Mouse (Mus musculus) spleen, postnatal 14 days (tissue): ENCODE data around the gene Ulk2.
"Not testable (repeated sequence)": the region's sequence is repeated elsewhere in the genome, so short reads cannot be mapped to it uniquely, and the experiment has no call there.

Experiments used
- DNase-seq, 2 experiments: peaks; one replicate each; pipeline ENCODE4 v3.0.0; 2021 to 2022; ENCODE audit warnings: low spot score in 2 of 2

The Ulk2 gene

DNA sequence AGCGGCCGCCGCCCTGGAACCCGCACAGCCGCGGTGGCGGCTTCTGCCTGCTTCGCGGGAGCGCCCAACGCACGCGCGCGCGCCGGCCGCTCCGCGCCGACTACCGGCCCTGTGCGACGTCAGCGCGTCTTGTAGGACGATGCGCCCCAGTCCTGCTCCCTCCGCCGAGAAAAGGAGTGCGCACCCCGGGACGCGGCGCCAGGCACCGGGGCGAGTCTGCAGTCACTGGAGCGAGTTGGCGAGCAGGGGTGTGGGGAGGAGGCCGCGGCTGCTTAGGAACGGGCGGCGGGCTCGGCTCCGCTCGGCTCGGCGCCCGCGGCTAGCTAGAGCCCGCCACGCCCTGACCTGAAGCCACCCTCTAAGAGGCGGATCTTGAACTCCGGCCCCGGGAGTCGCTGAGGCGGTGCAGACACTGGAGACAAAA lies at the start of gene Ulk2:
Ulk2 (minus strand) TSS at position 86 of the 424 bp plus-strand sequence.
- DNase-seq: peak; percentile 68 to 78

DNA sequence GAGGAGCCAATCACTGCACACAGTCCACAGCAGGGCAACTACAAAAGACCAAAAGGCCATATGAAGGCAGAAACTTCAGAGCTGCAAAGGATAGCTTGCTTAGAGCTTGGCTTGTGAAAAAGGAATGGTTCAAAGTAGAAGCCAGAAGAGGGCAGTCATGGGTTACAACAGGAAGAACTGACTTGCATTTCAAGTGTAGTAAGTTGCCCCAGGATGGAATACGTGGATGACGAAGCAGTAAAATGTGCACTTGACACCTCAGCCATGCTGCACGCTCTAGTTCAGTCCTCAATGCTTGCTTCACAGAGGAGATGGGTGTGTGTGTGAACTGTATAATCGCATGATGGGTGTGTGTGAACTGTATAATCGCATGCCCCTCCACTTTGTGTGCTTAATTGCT lies 27.3 kb upstream of the Ulk2 start:
- no peak for DNase-seq

DNA sequence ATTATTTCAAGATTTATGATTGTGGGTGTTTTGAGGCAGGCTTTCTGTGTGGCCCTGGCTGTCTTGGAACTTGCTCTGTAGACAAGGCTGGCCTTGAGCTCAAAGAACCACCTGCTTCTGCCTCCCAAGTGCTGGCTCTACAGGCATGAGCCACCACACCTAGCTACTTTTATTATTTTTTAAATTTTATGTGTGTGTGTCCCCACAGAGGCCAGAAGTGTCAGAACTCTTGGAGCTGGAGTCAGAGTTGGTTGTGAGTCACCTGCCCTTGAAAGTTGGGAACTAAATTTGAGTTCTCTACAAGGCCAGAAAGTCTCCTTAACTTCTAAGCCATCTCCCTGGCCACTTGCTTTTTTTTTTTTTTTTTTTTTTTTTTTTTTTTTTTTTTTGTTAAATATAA lies 25.0 kb upstream of the Ulk2 start:
- DNase-seq: no peak

DNA sequence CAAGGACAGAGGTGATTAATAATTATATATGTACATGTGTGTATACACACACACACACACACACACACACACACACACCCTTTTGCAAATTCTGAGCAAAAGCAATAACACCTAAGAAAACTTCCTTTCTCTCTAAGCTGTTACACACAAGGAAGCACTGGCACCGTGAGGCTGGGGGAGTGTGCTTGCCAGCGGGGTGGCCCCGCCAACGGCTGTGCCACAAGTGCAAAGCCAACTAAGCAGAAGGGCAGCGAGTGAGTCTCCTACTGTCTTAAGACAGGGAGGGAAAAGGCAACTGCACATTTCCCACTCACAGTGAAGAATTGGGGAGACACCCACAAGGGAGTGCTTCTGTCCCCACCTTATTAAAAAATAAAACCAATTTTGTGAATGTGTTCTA lies 17.0 kb upstream of the Ulk2 start:
- DNase-seq: no peak

DNA sequence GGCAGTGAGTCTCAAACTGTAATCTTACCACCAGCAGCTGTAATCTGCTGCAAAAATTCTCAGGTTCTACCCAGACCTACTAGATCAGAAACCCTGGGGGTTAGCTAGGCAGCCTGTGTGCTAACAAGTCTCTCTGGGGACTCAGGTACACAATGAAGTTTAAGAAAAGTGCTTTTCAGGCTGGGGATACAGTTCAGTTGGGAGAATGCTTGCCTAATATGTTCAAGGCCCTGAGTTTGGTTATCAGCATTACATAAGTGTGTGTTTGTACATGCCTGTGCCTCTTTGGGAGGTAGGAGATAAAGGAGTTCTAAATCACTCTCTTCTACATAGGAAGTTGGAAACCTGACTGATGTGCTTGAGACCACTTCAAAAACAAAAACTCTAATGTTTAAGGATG lies 12.0 kb upstream of the Ulk2 start:
- no peak for DNase-seq

DNA sequence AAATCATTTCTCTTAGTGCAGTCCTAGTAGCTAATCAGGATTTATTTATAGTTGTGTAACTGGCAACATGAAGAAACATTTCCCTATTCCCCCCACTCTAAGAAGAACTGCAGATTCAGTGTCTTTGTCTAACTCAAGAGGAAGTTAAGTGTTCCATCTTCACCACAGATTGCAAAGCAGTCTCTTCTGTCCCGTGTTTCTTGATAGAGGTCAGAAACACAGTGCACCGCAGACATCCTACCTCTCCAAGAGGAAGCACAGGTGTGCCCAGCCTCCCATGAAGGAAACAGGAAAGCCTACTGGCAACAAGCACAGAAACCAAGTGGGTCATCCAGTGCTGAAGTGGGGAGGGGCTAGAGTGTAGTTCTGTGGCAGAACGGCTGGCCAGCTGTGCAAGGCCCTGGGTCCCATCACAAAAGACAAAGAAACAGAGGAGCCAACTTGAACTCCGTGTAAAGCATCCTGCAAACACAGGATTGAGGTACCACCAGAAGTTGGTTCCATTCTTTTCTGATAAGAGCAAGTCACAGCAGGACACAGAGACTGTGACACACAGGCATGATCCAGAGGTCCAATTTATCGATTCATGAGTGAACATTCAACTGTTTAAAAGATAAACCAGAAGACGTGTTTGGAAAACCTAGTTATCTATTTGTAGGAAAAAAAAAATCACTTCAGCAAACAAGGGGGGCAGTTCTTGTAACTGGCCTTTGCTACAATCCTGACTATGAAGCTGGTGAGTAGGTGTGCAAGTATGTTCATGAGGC lies 7.1 kb upstream of the Ulk2 start:
- DNase-seq: no peak

DNA sequence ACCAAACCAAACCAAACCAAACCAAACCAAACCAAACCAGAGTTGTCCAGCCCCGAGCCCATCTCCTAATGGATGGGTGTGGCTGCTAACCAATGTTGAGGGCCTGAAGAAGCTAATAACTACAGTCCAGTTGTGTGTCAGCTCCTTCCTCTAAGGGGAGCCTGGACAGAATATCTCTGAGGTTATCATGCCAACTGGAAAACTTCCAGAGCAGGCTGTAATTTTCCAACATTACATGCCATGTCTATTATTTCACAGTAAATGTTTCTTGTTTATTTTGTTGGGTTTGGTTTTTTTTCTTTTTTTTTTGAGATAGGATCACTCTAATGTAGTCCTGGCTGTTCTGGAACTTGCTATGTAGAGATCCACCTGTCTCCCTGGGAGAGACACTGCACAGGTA lies 4.4 kb upstream of the Ulk2 start:
- DNase-seq: no peak

DNA sequence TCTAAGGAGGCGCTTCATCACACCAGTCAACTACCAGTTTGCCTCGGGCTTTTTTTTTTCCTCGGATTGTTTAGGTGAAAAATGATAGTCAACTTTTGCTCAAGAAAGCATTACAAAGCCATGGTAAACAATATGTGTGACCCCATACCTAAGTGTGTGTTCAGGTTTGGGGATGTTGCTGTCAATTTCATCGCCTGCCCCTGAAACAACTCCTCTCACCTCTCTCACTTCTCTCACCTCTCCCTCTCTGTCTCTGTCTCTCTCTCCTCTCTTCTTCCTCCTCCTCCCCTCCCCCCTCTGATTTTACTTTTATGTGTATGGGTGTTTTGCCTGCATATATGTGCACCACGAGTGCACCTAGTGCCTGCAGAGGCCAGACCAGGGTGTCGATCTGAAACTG lies 666 bp upstream of the Ulk2 start:
- DNase-seq: no peak

DNA sequence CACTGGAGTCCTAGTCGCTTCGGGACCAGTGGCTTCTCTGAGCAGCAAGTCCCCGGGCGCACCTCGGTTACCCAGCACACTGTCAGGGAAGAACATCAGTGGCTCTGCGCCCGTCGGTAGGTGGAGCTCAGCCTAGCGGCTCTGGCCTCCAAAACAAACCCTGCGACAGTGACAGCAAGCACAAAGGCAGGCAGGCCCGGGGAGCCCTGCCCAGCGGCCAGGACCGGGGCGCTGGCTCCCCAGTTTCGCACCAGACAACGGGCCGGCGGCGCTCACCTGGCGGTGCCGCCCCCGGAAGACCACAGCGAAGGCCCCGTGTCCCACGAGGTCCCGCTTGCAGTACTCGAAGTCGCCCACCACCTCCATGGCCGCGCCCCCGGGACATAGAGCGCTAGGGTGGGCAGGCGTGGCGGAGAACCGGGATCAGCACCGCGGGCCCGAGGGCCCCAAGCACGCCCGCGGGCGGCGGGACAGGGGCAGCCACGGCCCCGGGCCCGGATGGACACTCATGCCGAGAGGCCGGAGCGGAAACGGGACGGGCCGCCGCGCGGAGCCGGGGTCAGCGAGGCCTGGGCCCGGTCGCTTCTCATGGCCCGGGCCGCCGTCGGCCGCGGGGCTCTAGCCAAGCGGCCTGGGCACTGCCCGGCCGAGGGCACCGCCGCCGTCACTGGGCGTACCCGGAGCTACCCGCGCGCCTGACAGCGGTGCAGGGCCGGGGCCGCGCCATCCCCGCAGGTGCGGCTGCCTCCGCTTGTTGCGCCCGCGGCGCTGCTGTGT lies 474 bp downstream of the Ulk2 start:
- peak; percentile 73 to 74 for DNase-seq

DNA sequence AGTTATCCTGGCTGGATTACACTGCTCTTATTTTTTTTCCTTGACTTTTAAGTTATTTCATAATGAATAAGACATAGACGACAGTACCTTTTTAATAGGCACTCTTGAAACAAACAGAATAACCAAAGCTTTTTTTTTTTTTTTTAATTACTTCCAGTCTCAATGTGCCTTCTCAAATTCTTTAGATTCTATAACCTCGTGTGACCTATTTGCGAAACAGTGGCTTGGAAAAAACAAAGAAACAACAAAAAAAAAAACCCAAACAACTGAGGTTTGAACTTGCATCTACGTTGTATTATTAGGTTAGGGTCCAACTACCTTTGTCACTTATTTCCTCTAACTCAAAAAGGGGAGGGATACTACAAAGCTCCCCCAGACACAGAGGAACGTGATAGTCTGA lies 1.2 kb downstream of the Ulk2 start:
- no peak for DNase-seq

DNA sequence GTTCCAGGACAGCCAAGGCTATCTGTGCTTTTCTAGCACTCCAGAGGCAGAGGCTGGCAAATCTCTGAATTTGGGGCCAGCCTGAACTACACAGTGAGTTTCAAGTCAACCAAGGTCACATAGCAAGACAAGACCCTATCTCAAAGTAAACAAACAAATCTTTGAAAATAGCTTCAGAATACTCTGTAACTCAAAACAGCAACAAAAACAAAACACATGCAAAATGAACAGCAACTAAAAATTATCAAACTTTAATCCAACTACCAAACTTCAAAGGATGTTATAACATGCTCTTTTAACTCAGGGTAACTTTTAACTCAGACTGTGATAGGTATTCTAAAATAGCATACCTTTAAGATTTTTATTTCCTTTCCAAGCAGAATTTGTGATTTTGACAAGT lies 2.0 kb downstream of the Ulk2 start:
- no peak for DNase-seq

DNA sequence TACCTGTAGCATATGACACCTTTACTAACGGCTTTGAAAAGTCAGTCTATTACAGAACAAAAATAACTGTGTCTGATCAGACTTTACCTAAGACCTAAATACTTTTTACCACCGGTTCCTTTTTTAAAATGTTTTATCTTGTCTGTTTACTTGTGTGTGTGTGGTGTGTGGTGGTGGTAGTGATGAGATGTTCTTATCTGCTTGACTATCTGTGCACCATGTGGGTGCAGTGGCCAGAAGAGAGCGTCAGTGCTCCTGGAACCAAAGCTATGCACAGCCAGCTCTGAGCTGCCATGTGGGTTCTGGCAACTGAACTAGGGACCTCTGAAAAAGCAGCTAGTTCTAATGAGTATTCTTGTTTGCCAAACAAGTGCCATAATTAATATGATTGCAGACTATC lies 3.7 kb downstream of the Ulk2 start:
- no peak for DNase-seq

DNA sequence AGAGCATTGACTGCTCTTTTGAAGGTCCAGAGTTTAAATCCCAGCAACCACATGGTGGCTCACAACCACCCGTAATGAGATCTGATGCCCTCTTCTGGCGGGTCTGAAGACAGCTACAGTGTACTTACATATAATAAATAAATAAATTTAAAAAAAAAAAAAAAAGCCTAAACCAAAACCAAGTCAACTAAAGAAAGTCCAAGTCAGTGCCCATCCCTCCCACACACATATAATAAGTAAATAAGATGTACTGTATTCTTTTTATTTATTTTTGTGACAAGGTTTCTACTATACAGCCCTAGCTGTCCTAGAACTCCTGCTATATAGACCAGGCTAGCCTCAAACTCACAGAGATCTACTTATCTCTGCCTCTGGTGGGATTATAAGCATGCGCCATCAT lies 14.2 kb downstream of the Ulk2 start:
- not testable (repeated sequence) for DNase-seq

DNA sequence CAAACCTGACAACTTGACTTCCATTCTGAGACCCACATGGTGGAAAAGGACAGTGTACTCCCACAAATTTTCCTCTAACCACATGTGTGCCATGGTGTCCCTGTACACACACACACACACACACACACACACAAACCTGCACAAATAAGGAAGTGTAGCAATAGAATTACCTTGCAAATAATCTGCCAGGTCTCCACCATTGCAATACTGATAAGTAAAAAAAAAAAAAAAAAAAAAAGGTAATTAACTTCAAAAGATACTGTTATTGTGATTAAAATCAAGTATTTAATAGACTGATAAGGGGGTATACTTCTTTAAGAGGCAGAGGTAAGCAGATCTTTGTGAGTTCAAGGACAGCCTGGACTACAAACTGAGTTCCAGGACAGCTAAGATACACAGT lies 14.9 kb downstream of the Ulk2 start:
- DNase-seq: no peak

DNA sequence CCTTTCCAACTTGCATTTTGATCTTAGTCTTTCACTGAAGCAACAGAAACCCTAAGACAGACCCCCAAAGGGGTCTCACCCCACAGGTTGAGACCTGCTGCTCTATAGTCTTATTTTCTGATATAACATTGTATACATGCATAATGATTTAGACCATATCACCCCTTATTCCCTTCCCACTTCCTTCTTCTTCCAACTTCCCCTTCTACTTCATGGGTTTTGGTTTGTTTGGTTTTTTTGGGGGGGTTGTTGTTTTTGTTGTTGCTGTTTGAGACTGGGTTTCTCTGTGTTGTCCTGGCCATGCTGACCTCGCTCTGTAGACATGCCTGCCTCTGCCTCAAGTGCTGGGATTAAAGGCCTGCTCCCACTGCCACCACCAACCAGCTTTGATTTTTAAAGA lies 15.7 kb downstream of the Ulk2 start:
- DNase-seq: no peak

DNA sequence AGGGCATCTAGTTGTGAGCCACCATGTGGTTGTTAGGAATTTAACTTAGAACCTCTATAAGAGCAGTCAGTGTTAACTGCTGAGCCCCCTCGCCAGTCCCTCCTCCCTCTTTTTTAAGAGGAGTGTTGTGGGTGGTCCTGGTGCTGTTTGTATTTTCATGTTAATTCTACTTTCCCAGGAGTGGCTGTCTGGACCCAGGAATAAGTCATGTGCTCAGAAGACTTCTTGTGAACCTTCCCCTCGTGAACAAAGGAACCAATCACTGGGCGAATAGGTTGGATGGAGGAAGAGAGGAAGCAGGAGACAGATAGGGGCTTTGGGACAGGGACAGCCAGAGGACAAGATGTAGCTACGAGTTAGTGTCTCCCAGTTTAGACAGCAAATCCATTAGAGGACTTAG lies 45.1 kb downstream of the Ulk2 start:
- no peak for DNase-seq

DNA sequence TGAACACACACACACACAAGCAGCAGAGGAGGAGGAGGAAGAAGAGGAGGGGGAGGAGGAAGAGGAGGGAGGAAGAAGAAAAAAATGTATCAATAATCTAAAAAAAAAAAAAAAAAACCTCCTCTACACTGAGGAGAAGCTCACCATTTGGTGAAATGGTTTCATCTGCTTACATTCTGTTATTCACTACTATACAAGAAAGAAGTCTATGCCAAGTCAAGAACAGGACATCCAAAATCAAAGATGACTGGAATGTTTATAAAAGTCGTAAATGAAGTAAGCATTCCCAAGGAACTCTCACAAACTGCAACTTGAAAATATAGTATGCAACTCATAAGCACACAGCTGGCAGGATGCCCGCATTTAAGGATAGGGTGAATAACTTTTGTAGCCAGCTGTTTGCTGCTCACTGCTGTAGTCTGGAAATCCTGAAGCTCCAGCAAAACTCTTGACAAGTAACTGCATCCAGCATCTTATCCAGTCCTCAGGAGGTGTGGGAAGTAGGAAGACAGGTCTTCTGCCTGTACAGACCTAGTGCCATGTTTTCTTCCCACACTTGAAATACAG lies 46.2 kb downstream of the Ulk2 start:
- DNase-seq: no peak

DNA sequence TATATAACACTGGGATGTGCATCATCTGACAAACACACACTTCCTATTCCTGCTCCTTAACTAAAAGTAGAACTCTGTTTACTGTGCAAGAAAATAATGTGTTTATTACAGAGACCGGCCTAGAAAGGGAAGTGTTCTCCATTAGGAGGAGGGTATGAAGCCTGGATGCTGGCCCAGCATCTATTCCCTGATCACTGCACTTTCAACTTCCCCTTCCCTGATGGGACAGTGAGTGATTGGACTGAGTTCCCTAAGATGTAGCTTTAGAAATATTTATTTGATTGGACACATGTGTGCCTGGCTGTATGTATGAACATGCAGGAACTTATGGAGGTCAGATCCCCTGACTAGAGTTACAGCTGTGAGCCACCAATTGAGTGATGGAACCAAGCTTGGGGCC lies 61.4 kb downstream of the Ulk2 start:
- no peak for DNase-seq

DNA sequence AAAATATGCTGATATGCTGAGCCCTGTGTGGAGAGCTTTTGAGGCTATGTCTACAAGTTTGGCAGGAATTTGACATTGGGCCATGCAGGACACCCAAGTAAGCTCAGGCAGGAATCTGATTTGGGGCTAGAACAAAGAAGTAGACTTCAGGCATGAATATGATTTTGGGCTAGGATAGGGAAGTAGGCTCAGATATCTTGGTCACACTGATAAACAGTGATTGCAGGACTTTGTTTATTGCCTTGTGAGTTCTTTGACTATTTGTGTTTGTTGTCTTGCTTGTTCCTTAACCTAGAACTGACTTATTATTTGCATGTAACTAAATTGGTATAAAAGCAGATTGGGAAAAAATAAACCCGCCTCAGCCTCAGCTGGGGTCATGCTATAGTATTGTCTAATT lies 66.3 kb downstream of the Ulk2 start:
- DNase-seq: no peak

DNA sequence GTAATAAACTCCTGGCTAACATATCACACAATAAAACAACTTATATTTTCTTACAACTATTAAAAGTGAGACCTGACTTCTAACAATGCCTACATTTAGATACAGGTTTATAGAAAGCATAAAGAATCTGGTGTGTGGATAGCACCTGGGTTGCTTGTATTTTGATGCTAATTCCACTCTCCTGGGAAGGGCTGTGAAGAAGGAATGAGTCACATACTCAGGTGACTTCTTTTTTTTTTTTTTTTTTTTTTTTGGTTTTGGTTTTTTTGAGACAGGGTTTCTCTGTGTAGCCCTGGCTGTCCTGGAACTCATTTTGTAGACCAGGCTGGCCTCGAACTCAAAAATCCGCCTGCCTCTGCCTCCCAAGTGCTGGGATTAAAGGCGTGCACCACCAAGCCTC lies 72.3 kb downstream of the Ulk2 start:
- not testable (repeated sequence) for DNase-seq

DNA sequence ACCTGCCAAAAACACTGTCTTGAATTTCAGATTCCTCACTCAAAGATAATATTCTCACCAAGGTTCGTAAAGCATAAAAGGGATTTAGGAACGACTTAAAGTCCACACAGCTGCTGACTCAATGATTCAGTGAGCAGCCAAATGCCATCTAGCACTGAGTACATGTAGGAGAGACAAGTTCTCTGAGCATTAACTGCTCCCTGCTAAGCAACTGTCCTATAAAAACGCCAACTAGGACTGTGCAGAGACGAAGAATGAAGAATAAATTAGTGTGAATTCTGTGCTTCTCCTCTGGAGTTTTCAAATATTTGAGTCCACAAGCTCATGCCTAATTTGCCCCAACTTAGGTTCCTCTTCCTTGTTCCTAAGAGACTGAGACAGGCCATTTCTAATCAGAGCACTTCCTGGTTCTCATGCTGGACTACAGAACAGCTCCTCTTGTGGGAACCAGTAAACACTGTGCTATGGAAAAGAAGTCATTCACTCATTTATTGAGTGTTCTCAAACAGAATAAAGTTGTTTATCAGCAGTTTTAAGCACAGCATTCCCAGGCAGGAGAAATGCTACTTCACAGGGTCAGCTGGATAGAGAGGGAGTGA lies 80.2 kb downstream of the Ulk2 start:
- DNase-seq: no peak

DNA sequence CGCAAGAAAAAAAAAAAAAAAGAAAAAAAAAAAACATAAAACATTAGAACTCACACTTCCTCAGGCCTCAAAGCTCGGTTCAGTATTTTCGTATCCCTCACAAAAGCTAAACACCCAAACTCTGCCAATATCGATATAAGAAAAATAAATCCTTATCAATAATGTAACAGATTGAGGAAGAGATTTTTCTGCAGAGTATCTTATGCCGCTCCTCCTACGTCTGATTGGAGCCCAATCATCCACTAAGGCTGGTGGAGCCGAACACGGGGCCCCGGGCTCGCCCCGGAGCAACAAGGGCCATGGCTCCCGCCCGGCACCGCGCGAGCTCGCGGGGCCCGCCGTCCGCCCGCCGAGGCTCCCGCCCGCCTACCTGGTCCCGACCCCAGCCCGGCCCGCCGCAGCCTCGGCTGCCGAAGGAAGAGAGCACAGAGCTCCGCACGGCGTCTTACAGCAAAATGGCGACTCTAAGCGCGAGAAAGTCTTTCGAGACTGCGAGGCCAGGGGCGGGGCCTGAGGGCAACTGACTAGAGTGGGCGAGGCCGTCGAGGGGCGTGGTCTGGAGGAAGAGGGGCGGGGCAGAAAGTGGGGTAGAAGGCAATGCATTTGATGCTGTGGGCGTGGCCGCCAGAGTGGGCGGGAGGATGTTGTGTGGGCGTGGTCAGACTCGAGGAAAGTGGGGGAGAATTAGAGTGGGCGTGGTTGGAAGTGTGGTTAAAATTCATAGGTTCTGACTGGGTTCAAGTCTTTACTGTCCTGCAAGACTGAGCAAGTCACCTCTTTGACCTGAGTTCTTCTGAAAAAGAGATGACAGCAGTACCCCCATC lies 93.1 kb downstream of the Ulk2 start, which contains the start of gene Prpsap2:
Prpsap2 (minus strand) TSS at position 505 of the 824 bp plus-strand sequence.
- peak; percentile 100 for DNase-seq
